Mouse (Mus musculus): ENCODE data around the gene Taar7a.

DNA sequence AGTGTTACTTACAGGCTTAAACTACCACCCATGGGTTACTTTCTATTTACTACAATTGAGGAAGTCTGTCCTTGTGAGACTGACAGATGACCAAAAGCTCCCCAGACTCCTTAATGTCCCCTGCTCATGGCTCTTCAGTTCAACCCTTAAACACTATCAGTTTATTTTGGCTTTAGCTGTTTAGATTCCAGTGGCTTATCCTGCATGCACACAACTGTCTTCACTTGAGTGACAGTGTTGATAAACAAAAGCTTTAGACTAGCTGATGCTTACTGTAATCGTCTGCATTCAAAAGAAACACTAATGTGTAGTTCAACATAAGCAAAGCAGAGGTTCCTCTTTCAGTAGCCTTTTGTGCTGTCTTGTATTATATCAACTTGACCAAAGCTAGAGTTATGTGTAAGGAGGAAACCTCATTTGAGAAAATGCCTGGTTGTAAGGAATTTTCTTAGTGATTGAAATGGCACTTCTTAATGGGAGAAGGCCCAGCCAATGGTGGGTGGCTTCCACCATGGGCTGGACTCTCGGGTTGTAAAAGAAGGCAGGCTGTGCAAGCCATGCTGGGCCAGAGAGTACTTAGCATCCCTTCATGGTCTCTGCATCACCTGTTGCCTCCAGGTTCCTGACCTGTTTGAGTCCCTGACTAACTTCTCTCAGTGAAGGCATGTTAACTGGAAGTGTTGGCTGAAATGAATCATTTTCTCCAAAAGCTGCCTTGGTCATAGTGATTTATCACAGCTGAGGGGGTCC is 47.0 kb upstream of the Taar7a start:
- TF ChIP-seq CTCF (IDR thresholded peaks at IDR 0.05; ENCODE audit: low read depth), result no peak
- no peak for TF ChIP-seq EP300 (IDR thresholded peaks at IDR 0.05; ENCODE audit: low read depth)
